Mouse (Mus musculus) ES-CJ7 (cell line): ENCODE results near the gene C730034F03Rik.
A peak's percentile ranks its signal among the peaks of the same experiment; 100 is the strongest.

Source experiments
- DNase-seq: peaks from one replicate; pipeline ENCODE4 v3.0.0; 2011; ENCODE audit warnings: low read depth, low spot score

The C730034F03Rik gene

GRCm38 (mm10) chr15:89474596-89475292 is 45.4 kb downstream of the C730034F03Rik start:
- DNase-seq = no peak

DNA sequence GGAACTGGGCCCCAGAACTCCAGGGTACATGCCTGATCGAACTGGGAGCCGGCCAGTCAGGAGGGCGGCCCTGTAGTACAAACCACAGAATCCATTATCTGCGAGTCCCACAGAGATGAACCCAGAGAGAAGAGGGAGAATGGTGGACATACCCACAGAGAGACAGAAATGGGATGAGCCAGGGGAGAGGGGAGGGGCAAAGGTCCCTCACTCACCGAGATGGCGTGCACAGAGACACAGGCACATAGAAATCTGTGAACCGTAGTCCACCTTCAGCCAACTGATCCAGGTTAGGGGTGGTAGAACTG is 45.9 kb downstream of the C730034F03Rik start:
- DNase-seq = no peak

DNA sequence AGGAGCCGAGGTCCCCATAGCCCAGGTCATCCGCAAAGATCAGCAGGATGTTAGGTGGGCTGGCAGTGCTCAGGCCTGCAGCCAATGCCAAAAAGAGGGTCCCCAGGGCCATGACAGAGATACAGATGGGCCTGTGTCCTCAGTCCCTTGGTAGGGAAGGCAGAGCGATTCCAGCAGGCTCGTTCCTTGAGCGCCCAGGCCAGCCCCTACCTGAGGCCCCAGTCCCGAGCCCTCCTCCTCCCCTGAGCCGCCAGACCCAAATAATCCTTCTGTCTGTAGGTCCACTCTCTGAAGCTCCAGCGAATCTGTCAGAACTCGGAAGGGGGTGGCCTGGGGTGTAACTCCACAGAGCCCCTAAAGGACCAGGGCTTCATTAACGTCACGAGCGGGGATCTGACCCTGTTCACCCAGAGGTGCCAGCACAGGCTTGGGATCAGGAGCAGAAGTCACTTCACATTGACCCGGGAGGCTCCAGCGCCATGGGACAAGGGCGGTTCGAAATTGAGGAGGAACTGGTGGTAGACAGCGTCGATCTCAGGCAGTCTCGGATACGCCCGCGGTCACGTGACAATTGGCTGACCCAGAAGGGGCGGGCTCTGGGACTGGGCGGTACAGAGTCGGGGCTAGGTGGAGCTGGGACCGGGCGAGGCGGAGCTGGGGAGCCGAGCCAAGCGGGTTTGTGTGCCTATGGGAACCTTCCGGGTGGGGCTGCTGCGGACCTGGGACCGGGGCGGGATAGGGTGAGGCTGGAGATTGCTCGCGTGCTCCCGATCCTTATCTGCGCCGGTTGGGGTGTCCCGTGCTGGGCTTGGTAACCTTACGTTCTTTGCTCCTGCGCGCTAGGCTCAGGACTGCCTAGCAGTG is 46.5 kb downstream of the C730034F03Rik start:
- DNase-seq = peak; percentile 93

- DNase-seq = no peak
Measured at GRCm38 (mm10) chr15:89476475-89476815, 47.1 kb downstream of the C730034F03Rik start.

GRCm38 (mm10) chr15:89477091-89477491 is 47.7 kb downstream of the C730034F03Rik start, which contains the start of gene Arsa:
Arsa (minus strand) TSS chr15:89477425.
- DNase-seq = peak; percentile 45

DNA sequence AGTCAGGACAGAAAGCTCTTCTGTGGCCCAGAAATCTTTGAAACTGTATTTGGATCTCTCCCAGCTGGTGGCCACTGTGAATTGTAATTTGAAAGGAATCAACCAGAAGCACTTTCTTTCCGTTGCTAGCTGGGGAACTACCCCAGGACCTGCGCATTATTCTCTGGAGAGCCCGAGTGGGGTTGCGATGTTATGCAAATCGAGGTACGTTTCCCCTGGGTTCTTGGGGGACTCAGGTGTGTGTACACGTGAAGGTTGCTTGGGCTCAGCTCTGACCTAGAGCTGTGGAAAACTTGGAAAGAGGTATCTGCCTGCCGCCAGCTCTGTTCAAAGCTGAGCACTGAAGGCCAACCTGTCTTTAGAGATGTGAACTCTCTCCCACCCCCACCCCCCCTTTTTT is 48.4 kb downstream of the C730034F03Rik start:
- DNase-seq = peak; percentile 69

DNA sequence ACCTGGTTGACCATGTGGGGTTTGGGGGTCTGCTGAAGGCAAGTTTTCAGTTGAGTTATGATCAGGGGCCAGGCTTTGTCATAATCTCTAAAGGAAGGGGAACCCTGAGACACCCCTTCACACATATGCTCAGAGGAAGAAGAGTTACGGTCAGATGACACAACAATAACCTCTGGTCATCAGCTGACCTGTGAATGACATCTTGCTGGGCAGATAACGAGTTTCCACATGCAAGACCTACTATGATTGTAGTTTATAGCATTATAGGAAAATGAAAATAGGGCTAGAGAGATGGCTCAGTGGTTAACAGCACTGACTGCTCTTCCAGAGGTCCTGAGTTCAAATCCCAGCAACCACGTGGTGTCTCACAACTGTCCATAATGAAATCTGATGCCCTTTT is 49.2 kb downstream of the C730034F03Rik start:
- DNase-seq = no peak
